Mouse (Mus musculus): ENCODE data around the gene Tbl1xr1. TPM values are rescaled to one million over a fixed set of nuclear protein-coding genes. Genes with fewer than 3 reads are reported as not detected.
A peak's percentile ranks its signal among the peaks of the same experiment; 100 is the strongest.

The Tbl1xr1 gene
- polyA plus RNA-seq, 1 experiment from 2014 or later, result 23.0 TPM

DNA sequence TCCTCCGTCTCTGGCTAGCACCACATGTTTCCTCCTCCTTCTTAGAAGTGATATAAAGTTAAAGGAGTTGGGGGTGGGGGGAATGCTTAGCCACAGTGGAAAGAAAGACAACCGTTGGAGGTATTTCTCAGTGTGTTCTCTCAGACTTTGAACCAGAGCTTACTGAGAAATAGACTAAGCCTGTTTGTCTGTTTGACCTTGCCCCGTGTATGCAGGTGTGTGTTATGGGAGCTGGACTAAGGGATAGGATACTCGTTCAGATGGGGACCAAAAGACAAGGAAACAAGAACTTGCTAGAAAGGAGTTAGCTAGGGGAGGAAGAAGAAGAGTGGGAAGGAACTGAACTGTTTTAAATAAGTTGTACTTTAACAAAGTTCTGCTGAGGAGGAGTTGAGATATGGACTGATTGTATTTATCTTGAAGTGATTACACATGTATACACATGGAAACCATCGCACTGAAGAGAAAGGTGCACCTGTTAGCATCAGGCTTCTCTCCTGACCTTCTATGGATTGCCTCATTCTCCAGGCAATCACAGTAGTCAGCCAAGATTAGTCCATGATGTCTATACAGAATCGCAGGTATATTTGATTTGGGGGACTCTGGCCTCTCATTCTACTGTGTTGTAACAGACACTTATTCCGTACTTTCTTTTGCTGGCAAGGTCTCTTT is 117.9 kb downstream of the Tbl1xr1 start:
- Histone ChIP-seq H3K27me3 (replicated peaks; ENCODE audit: low read depth, poor library complexity, severe bottlenecking) (no peaks in the 10 kb centered on the region), H3K4me1 (no peaks in the 10 kb centered on the region), H3K9me3 (no peaks in the 10 kb centered on the region), H3K4me3 (no peak overlapping the region), H3K36me3 (replicated peaks) (peaks cover 91% of the 10 kb centered on the region), H3K27ac (replicated peaks) (no peak overlapping the region)
- no peak for DNase-seq (ENCODE audit: low spot score)
- 91% methylated on average over 7 of the region's 7 CpGs for WGBS

DNA sequence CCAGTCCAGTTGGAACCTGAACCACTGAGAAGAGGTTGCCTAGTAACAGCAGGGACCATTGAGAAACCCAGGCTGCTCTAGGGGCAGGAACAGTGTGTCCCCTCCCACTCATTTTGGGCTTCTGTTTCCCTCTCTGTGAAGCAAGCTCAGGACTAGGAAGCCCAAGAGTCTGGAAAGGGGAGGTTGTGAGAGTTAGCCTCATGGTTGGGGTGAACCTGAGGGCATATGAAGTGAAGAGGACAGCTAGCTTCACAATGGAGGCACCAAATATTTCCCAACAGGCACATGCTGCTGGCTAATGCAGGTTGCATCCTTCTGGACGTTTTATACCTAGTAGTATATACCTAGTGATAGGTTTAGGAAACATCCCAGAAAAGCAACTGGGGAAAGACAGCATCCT is 122.3 kb downstream of the Tbl1xr1 start:
- Histone ChIP-seq H3K27ac (replicated peaks) (no peak overlapping the region), H3K27me3 (replicated peaks; ENCODE audit: low read depth, poor library complexity, severe bottlenecking) (no peaks in the 10 kb centered on the region), H3K36me3 (replicated peaks) (peaks cover 83% of the 10 kb centered on the region), H3K9me3 (no peaks in the 10 kb centered on the region), H3K4me3 (no peak overlapping the region), H3K4me1 (no peaks in the 10 kb centered on the region)
- DNase-seq (ENCODE audit: low spot score), result no peak
- 90% methylated on average over 1 of the region's 1 CpGs for WGBS

DNA sequence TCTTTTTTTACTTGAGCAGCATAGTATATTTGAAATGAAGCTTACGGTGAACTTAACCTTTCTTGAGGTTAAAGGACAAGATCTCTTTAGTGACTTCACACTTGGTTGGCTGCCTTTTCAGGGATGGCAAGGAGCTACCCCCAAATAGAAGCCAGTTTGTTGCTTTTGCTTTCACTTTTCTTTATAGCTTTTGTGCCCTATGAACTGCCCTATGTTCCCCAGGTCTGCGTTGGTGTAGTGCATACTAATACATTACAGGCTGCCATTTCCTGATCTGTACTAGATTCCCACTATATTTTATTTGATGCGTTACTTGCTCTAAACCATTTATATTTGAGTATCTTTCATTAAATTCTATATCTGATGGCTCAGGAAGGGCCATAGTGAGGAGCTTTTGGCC is 127.7 kb downstream of the Tbl1xr1 start:
- 96% methylated on average over 3 of the region's 3 CpGs for WGBS
- DNase-seq (ENCODE audit: low spot score), result no peak
- no peaks in the 10 kb centered on the region for H3K27me3 ChIP-seq (replicated peaks; ENCODE audit: low read depth, poor library complexity, severe bottlenecking)
- H3K4me1 ChIP-seq, result no peaks in the 10 kb centered on the region
- H3K4me3 ChIP-seq, result no peak overlapping the region
- peaks cover 71% of the 10 kb centered on the region for H3K36me3 ChIP-seq (replicated peaks)
- H3K9me3 ChIP-seq, result no peaks in the 10 kb centered on the region
- no peak overlapping the region for H3K27ac ChIP-seq (replicated peaks)

DNA sequence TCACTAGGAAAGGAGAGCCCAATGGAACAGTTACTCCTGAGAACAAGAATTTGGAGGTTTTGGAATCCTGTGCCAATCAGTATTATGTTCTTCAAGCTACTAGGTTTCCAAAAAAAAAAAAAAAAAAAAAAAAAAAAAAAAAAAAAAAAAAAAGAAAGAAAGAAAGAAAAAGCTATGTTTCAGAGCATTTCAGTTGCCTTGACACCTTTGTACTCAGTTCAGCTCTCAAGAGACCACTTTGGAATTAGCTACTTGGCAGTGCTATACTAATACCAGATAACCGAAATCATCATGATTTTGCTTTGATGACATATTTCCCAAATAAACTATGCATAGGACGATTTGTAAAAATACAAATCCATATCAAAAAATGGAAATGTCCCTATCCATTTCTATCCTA is 145.1 kb downstream of the Tbl1xr1 start:
- 82% methylated on average over 2 of the region's 2 CpGs for WGBS
- no peak overlapping the region for H3K4me3 ChIP-seq
- DNase-seq (ENCODE audit: low spot score), result no peak
- no peaks in the 10 kb centered on the region; the same call in 1 of the 2 replicates for H3K9me3 ChIP-seq
- H3K4me1 ChIP-seq, result peaks cover 5% of the 10 kb centered on the region; the same call in 1 of the 2 replicates
- no peaks in the 10 kb centered on the region for H3K27me3 ChIP-seq (replicated peaks; ENCODE audit: low read depth, poor library complexity, severe bottlenecking)
- H3K27ac ChIP-seq (replicated peaks), result no peak overlapping the region
- H3K36me3 ChIP-seq (replicated peaks), result peaks cover 4% of the 10 kb centered on the region; the same call in 1 of the 2 replicates

DNA sequence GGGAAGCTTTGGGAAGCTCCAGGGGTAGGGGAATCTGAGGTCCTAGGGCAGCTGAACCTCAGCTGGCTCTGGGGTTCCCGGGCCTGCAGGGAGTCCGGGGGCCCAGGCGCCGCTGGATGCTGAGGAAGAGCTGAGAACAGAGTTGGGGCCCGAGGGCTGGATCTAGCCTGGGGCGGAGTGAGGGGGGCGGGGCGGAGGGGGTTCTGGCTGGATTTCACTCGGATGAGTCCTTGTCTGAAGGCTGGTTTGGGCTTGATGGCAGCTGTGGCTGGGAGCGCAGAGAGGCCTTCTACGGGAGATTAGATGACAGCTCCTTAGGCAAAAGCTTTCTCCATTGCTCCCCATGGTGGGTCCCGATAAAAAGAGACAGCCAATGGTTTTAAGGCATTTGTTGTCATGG is 145.9 kb downstream of the Tbl1xr1 start:
- Histone ChIP-seq H3K27ac (replicated peaks) (no peak overlapping the region), H3K27me3 (replicated peaks; ENCODE audit: low read depth, poor library complexity, severe bottlenecking) (no peaks in the 10 kb centered on the region), H3K4me3 (no peak overlapping the region), H3K36me3 (replicated peaks) (no peaks in the 10 kb centered on the region), H3K9me3 (no peaks in the 10 kb centered on the region; the same call in 1 of the 2 replicates), H3K4me1 (peaks cover 5% of the 10 kb centered on the region; the same call in 1 of the 2 replicates)
- 41% methylated on average over 12 of the region's 12 CpGs for WGBS
- DNase-seq (ENCODE audit: low spot score), result peak; percentile 14

DNA sequence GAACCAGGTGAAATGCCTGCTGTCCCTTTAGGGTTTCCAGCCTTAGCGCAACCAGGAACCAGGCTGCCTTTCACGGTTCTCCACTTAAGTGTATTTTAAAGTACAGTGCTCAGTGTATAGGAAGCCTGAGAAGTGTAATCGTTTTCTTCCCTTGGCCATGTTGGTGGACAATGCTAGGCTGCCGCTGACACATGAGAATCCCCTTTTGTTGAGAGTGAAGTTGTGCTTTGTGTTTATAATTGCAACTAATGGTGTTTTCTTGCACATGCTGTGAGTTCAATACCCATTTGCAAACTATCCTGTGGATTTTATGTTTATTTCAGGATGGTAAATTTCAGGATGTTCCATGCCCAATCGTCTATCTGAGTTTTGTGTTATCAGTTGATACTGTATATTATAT is 146.6 kb downstream of the Tbl1xr1 start:
- Histone ChIP-seq H3K27me3 (replicated peaks; ENCODE audit: low read depth, poor library complexity, severe bottlenecking) (no peaks in the 10 kb centered on the region), H3K4me1 (peaks cover 5% of the 10 kb centered on the region; the same call in 1 of the 2 replicates), H3K9me3 (no peaks in the 10 kb centered on the region; the same call in 1 of the 2 replicates), H3K36me3 (replicated peaks) (no peaks in the 10 kb centered on the region), H3K27ac (replicated peaks) (no peak overlapping the region), H3K4me3 (no peak overlapping the region)
- no peak for DNase-seq (ENCODE audit: low spot score)
- WGBS, result 84% methylated on average over 5 of the region's 5 CpGs

DNA sequence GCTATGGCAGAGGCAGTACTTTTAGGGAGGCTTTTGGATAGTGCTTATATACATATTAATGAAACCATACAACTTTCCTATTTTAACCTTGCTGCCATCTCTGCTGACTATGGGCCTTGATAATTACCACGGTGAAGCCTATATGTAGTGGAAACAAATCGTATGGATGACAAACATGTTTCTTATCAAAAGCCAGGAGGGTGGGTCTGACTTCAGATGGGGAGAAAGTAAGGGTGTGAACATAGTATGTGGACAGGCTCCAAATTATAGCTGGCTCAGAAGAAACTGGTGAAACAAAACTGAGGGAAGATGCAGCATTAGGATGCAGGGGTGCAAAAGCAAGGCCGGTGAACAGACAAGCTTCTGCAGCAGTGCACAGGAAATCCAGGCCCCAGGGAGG is 151.6 kb downstream of the Tbl1xr1 start:
- Histone ChIP-seq H3K4me1 (no peaks in the 10 kb centered on the region), H3K9me3 (no peaks in the 10 kb centered on the region), H3K4me3 (no peak overlapping the region), H3K27ac (replicated peaks) (no peak overlapping the region), H3K27me3 (replicated peaks; ENCODE audit: low read depth, poor library complexity, severe bottlenecking) (no peaks in the 10 kb centered on the region), H3K36me3 (replicated peaks) (no peaks in the 10 kb centered on the region)
- WGBS, result 86% methylated on average over 3 of the region's 3 CpGs
- DNase-seq (ENCODE audit: low spot score), result no peak

DNA sequence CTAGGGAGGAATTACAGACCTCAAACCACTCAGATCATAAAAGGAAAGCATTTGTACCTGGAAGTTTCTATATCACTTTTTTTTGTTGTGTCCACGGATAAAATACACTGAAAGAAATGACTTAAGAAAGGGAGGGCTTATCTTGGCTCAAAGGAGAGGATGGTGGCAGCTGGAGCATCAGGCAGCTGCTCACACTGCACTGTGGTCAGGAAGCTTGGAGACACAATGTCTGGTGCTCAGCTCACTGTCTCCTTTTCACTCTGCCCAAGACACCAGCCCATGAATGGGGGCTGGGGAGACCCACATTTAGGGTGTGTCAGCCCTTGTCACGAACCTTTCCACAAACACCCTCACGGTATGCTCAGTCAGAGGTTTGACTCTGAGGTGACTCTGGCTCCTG is 154.2 kb downstream of the Tbl1xr1 start:
- WGBS, result 73% methylated on average over 3 of the region's 3 CpGs
- no peaks in the 10 kb centered on the region for H3K36me3 ChIP-seq (replicated peaks)
- DNase-seq (ENCODE audit: low spot score), result no peak
- no peaks in the 10 kb centered on the region for H3K4me1 ChIP-seq
- H3K9me3 ChIP-seq, result no peaks in the 10 kb centered on the region
- no peaks in the 10 kb centered on the region for H3K27me3 ChIP-seq (replicated peaks; ENCODE audit: low read depth, poor library complexity, severe bottlenecking)
- H3K4me3 ChIP-seq, result no peak overlapping the region
- H3K27ac ChIP-seq (replicated peaks), result no peak overlapping the region

DNA sequence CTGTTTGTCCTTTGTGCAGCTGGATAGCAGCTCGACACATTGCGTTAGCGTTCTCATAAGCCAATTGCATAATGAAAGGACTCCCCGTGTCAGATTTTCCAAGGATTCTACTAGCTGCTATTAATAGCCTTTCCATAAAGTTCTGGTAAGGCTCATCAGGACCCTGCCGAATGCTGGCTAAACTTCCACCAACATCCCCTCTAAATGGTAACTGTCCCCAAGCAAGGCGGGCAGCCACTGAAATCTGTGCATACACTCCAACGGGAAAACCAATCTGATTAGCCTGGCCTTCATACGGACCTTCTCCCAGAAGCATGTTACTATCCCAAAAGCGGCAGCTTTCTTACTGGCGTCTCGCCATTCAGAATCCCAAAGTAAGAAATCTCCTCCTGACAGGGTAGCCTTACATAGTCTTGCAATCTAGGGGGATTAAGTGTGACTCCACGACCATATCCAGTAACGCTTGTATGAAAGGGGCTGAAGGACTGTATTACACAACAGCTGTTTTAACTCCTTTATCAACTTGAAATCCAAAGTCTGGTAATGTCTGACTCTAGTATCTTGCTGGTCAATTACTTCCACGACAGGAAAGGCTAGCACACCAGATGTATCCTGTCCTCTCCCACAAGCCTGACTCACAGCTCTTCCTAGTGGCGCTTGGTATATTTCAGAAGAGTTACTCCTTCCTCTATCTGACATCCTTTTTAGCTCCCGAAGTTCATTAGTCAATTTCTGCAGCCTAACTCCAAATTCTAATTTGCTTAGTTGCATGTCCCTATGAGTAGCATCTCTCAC is 161.9 kb downstream of the Tbl1xr1 start:
- H3K27ac ChIP-seq (replicated peaks), result no peak overlapping the region
- no peak overlapping the region for H3K4me3 ChIP-seq
- H3K9me3 ChIP-seq, result peaks cover 11% of the 10 kb centered on the region
- H3K27me3 ChIP-seq (replicated peaks; ENCODE audit: low read depth, poor library complexity, severe bottlenecking), result no peaks in the 10 kb centered on the region
- WGBS, result 93% methylated on average over 16 of the region's 16 CpGs
- no peak for DNase-seq (ENCODE audit: low spot score)
- H3K36me3 ChIP-seq (replicated peaks), result no peaks in the 10 kb centered on the region
- H3K4me1 ChIP-seq, result no peaks in the 10 kb centered on the region

Measured in embryonic facial prominence, embryonic 10.5 days (tissue).